Mouse (Mus musculus) adrenal gland, adult 18-20 months (tissue): ENCODE data around the gene Syt16. TPM values are rescaled to one million over a fixed set of nuclear protein-coding genes. Genes with fewer than 3 reads are reported as not detected.

ENCODE experiments used
- DNase-seq, 2 experiments: peaks; one replicate each; pipeline ENCODE4 v3.0.0; 2021 to 2022; ENCODE audit warnings: low spot score in 2 of 2
- total RNA-seq, 2 experiments: library from RNA; stranded (reverse); gene quantifications; 1 replicate in 1 of 2; 2 replicates in 1 of 2; pipeline ENCODE4 v1.2.3; 2021

The Syt16 gene
- total RNA-seq, 2 experiments from 2014 or later: 0.30 to 0.32 TPM

DNA sequence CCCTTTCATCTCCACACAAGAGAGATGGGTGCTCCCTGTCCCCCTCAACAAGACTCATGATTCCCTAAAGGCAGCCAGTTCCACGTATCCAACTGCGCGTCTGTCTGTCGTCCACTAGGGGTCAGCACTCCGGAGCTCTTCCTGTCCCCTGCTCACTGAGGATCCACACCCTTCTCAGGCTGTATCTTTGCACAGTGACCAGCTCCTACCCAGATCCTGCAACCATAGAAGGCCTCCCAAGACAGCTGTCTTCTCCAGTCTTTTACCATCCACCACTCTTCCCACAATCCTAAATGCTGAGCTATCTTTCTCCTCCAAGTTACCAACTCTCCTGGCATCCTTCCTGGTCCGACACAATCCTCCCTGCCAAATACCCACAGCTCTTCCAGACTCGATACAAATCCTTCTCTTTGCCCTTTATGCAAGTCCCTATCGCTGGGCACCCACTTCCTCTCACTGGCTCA, 12.0 kb downstream of the Syt16 start:
- DNase-seq: peak; percentile 19 to 28

DNA sequence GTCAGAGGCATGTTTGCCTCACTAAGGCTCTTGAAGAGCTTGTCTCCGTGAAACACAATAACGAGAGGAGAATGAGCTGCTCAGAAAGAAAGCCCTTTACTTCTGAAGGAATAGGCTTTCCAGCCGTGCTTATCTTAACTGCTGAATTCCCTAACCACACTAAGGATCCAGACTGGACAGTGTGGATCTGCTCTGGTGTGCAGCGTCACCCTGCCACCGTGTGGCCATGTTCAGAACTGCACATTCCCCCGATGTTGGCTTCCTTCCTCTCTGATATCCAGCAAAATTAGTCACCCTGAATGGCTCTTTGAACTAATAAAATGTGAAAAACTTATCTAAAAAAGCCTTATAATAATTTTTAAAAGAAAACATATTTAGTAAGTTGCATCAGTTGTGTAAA, 16.3 kb downstream of the Syt16 start:
- peak; percentile 86 to 89 for DNase-seq

DNA sequence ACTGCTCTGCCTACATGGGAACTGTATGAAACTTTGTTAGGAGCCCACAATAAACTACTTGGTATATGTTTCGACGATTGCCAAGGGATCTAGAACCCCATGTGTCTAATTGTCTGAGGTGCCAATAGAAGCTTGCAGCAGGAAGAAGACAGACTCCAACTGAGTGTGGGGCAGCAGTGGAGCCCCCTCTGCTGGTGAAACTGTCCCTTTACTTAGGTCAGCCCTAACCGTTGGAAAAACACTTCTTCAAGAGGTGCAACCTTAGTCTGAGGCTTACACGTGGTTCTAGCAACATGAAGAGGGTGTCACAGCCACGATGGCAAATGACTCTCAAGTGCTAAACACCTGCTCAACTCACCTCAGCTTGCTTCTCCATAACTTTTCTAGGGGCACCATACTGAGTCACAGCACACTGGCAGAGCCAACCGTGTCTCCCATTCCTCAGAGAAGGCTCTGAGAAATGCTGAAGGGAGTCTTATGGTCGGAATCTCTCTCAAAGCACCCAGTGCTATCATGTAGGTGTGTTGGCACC, 17.3 kb downstream of the Syt16 start:
- DNase-seq: peak; percentile 45

DNA sequence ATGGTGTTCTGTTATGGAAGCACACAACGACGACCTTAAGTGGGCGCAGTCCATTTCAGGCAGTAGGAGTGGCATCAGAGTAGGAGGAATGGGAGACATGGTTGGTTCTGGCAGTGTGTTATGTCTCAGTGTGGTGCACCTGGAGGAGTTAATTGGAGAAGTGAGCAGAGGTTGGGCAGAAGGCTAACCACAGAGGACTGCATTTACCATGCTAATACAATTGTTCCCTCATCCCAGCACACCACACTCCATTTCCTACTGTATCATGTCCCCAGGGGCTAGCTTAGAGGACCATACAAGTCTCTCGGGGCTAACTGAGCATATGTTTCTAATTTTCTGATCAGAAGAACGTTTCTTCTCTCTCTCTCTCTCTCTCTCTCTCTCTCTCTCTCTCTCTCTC, 18.0 kb downstream of the Syt16 start:
- DNase-seq: no peak

DNA sequence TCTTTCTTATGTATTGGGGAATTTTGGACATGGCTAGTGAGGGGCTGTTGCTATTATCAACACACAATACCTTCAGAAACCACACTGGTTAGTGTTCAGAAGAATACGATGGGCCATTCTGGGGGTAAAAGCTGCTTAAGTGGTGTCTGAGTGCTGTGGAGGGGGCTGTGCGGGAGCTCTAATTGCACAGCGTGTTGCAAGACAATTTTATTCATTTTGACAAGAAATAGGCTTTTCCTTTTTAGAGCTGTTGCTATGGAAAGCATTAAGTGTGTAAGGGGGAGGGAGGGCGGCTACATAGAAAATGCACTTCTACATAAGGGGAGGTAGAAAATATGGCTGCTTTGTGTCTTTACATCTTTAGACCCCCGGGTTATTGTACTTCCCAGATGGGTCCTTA, 25.8 kb downstream of the Syt16 start:
- no peak for DNase-seq

DNA sequence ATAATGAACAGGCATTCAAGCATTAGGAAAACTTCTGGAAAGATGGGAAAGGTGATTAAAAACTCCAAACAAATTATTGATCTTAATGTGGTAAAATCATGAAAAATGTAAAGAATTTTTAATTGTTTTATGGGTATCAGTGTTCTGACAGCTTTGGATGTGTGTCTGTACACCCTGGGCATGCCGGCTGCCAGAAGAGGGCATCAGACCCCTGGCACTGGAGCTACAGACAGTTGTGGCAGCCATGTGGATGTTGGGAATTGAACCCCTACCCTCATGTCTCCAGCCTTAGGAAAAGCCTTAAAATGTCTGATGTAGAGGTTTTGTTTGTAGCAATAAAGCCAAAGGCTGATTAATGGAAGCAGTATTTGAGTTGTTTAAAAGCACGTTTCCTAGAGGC, 27.5 kb downstream of the Syt16 start:
- no peak for DNase-seq

DNA sequence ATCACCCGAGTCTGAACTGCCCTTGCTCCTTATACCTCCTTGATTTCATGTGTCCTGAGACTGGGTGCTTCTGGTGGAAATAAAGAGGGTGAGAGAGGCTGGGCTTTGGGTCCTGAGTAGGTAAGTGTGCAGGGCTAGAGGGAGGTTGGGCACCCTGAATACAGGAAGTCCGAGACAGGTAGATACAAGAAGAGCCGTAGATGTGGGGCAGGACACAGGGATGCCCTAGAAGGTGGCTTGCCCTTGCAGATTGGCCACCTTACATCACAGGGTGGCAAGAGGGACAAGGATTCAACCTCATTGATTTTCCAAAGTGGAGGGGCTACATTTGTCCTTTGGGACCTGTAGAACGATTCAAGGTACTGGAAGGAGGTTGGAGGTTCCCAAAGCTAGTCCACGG, 45.8 kb downstream of the Syt16 start:
- DNase-seq: no peak

DNA sequence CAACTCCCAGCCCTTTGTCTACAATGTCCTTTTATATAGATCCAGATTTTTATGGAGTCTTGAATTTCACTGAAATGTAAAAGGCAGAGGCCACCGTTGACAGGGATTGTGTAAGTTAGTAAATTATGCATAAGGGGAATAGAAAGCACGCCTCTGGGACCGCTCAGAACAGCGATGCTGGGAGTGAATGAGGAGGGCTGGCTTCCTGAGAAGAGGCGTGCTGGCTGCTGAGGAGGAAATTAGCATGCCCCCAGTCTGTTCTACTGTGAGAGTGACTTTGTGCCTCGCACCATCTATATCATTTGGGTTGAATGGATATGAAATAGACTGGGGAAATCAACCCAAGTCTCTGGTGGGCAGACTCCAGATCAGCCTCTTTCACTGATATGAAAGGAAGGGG, 46.3 kb downstream of the Syt16 start:
- DNase-seq: no peak

DNA sequence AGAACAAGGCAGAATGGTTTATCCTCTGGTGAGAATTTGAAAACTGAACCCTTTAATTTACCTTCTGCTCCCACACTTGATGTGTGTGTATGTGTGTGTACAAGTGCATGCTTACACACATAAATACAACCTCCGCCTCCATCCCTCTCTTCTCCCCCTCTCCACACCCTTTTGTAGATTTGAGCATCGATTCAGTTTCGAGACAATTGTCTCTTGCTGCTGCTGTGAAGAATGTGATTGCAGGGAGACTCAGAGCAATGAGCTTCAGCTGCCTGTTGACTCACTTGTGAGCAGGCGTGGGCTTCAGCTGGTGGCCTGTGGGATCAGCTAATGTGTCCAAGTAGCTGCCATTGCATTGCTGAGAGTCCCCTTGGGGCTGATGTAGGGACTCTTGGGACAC, 46.8 kb downstream of the Syt16 start:
- DNase-seq: no peak

DNA sequence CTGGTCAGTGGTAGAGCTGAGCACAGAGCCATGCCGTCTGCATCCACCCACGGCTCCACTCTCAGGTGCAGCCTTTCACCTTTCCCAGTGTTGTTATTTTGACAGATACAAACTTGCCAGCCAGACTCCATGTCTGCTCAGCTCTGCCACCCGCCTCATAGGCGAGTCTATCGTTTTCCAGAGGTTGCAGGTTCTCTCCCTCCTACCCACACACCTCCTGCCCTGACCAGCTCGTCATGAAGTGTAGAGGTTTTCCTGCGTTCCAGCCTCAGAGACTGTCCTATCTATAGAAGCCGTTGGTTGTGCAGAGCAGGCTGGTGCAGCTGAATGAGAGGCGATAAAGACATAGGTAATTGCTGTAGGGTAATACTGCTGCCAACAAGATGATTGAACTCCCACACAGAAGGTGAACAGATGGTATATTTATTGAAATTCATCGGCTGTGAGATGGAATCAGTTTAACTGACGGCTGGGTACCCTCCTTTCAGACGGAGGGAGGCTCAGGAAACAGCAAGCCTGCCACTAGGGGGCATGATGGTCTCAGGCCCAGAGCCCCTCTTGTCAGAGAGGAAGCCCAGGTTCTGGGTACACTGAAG, 58.0 kb downstream of the Syt16 start:
- peak; percentile 18 to 41 for DNase-seq

DNA sequence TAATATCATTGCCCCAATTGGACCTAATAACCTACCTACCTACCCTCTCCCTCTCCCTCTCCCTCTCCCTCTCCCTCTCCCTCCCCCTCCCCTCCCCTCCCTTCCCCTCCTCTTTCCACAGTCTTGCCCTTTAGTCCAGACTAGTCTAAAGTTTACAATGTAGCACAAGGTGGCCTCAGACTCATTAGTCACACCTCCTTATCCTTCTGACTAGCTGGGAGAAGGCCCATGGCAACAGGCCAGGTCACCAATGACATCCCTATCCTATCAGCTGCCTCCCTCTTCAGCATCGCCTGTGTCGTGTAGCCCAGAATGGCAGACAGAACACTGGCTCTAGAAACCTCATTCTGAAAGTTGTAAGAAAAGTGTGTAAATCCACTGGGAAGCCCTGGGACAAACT, 58.7 kb downstream of the Syt16 start:
- no peak for DNase-seq

DNA sequence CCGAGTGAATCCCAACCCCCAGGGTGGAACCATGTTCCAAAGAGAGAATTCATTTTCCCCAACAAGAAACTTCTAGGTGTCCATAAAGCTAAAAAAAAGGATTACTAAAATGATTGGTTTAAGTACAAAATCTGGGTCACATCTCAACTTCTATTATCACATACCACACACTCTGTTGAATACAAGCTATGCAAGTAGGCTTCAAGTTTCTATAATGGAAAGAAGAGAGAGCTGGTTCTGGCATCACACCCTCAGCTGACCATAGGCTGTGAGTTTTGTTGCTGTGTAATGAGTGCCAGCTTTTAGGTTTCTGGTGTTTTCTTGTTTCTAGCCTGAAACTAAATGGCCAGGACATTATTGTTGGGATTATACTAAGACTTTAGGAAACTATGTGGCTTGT, 65.1 kb downstream of the Syt16 start:
- DNase-seq: no peak

DNA sequence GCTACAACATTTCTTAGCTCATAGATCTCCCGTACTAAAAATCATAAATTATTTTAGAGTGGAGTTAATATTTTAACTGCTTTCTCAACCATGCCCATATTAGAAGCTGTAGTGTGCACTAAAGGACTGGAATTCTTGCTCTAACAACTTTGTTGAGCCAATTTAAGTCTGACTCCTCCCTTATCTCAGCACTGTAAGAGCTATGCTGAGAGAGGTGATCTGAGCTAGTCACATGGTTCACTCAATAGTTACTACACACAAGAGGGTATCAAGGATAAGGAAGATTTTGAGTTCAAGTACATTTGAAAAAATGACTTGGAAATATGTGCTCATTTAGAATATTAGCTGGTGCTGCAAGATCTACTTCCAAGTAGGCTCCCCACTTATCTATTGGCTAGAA, 71.5 kb downstream of the Syt16 start:
- DNase-seq: no peak

DNA sequence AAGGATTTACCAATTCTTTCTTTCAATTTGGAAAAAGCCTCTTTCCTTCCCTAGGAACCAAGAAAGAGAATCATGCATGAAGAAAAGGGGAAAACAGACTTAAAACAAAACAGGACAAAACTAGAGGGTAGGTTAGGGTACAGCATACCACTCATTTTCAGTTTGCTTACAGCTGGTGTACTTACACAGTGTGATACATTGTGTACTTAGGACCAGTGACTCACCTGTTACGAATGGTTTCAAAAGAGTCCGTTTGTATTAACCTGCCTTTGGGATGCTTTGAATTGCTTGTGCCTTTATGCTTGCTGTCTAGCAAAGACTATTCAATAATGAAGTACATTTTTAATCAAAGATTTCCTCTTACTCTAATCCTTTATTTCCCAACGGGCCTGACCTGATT, 78.1 kb downstream of the Syt16 start:
- DNase-seq: no peak

DNA sequence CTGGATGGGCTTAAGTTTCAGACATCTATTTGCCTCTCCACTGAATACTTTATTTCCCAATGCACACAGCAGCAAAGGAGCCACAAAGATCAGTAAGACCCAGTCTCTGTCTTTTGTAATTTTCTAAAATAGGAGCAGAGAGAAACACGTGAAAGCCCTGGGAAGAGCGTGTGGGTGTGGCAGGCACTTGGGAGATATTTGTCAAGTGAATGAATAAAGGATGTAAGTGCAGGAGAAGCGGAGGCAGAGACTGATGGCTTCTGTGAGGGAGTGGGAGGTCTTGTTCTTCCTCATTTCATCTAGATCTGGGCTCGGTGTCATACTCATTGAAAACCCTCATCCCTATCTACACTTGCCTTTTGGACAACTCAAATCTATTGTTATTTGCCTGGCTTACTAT, 78.6 kb downstream of the Syt16 start:
- DNase-seq: no peak

DNA sequence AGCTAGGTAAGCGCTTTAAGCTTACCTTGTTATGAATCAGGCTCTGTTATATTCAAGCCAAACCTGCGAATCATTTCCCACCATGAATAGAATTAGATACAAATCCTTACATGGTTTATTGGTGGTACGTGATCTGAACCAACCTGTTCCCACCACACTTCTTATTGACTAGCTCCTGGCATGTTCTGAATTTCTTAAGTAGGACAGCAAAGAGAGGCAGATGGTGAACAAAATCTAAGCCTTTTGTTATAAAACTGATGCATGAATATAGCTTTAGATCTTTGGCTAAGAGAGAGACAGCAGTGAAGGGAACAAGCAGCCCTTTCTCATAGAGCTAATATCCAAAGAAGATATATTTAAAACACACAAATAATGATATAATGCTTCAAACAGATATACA, 83.7 kb downstream of the Syt16 start:
- DNase-seq: no peak

DNA sequence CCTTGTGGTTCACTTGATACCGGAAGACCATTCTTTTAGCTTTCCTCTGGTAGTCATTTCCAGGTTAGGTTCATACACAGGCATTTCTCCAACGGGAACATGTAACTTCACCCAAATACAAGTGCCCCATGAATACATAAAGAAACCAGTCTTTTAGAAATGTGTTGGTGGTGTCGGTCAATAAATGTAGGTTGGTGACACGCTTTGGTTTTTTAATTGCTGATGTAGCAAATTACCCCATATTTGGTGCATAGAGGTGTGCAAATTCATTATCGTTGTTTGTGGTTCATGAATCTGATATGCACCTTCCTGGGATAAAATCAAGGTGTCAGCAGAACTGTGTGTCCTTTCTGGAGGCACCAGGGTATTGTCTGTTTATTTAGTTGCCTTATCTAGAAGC, 86.9 kb downstream of the Syt16 start:
- no peak for DNase-seq

DNA sequence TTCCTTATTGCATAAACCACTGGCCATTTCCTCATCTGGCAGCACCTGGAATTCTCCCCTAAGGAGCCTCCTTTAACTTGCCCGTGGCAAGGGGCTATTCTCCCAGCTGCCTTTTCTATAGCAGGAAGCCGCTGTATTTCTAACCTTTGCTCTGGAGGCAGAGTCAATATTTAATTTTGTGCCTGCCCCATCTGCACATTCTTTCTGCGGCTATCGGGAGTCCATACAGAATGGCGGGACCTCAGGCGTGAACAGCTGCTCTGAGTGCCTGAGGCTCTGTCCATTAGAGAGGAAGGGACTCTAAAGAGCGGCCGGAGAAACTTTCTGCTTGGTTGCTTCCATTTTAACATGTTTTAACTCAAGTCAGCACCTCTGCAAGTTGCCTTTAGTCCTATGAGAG, 89.6 kb downstream of the Syt16 start:
- DNase-seq: no peak

DNA sequence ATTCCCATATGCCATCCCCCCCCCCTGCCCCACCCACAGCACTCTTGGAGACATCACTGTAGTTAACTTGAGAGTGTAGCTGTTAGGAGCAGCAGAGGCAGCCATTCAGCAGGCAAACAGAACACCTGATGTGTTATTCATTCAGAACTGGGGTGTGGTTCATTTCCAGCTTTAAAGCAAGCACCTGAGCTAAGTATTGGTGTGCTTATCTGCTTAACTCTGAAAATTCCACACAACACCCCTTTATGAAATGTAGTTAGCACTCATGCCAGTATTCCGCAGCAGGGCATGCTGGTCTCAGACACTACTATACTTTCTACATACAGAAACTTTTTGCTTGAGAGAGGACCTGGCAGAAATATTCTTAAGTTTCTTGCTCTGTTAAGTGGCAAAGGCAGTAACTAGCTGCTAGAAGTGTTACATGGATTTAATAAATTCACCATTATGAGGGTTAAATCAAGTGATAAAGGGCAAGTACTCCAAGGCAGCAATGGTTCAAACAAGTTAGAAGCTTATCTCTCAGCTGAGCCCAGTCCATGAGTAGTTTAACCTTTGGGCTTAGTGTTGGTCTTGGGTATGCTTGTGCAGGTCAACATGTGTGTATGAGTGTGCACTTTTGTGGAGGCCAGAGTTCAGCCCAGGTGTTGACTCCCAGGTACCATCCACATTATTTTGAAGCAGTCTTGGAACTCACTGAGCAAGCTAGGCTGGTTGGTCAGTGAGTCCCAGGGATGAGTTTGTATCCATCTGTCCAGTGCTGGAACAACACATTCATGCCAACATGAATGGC, 92.1 kb downstream of the Syt16 start:
- DNase-seq: no peak

DNA sequence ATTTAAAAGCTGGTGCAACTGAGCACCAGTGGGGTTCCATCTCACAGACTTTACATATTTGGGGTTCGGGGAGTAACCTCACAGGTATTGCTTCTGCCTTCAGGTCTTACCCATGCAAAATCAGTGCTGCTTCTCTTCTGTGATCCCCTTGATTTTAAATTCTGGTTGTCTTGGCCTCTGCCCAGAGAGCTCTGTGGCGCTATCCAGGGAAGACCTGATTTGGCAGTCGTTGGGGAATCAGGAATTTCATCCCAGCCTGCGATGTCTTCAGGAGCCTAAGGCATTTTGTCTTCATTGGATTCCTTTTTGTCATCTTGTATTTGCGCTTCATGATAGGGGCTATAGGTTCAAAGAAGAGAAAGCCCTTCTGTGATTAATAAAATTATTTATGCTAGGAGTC, 95.1 kb downstream of the Syt16 start:
- DNase-seq: no peak

DNA sequence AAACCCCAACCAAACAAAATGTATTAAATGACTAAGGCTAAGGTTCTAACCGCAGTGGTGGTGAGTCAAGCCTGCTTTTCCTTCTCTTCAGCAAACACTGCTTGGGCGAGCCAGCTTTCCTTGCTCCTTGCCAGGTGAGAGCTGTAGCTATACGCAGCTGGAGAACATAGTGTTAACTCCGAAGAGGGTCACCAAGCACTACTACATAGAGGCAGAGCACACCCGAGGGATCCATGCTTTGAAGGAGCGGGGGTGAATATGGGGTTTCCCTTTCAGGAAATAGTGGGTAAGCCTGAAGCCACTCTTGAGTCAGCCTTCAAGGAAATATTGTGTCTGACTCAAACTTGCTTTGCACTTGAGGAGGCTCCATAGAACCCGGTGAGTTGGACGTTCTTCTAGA, 95.6 kb downstream of the Syt16 start:
- no peak for DNase-seq

DNA sequence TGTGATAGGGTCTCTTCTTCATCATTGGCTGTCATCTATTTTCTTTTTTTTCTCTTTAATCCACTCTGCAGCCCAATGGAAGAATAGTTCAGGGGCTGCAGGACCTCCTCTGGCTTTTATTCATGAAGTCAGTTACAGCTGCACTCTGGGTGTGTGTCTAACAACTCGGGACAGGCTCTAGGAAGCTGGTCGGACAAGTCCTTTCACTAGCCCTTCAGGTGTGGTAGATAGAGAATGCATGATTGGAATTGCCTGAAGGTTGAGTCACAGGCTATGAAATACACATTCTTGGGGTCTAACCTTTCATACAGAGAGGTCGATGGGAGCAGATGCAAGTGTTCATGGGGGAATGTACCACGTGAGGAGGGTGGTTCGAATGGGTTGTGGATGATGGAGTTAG, 97.2 kb downstream of the Syt16 start:
- DNase-seq: no peak
